Mouse (Mus musculus) megakaryocyte, embryonic 14.5 days (primary cell): ENCODE data around the gene Olfr766-ps1.
"Not testable (repeated sequence)": the region's sequence is repeated elsewhere in the genome, so short reads cannot be mapped to it uniquely, and the experiment has no call there.

Experiments
- FLI1 ChIP-seq: IDR thresholded peaks from 2 replicates; pipeline ENCODE4 v1.6.1; 2012; ENCODE audit warnings: low read length, inconsistent platforms, mixed read lengths
- GATA1 ChIP-seq: IDR thresholded peaks from 3 replicates; pipeline ENCODE4 v1.6.1; 2012; ENCODE audit warnings: mixed read lengths, low read length, inconsistent platforms, borderline replicate concordance

GRCm38 (mm10) chr10:129049898-129050297, 18.9 kb downstream of the Olfr766-ps1 start, which contains the start of gene Olfr765:
- not testable (repeated sequence) for TF ChIP-seq GATA1, FLI1
